Mouse (Mus musculus) hindbrain, embryonic 11.5 days (tissue): ENCODE measurements around the gene Wdr6. TPM values are rescaled to one million over a fixed set of nuclear protein-coding genes. Genes with fewer than 3 reads are reported as not detected.

ENCODE experiments used
- ATAC-seq: fragments of 200-750 bp; cut with Nextera tagmentation; 2 replicates; pipeline ENCODE4 v1.8.0; 2017; ENCODE audit warnings: mild to moderate bottlenecking, moderate TSS enrichment, moderate library complexity; ENCODE audit not compliant: low FRiP score
- DNase-seq: peaks from one replicate; pipeline ENCODE4 v3.0.0-alpha.2; 2015; ENCODE audit warnings: low spot score
- H3K27ac ChIP-seq: fragments of 300-500 bp; sonication (generic); 2 replicates; pipeline ENCODE4 v1.5.1; 2014; ENCODE audit warnings: mild to moderate bottlenecking, low read depth, low read length
- H3K27me3 ChIP-seq: fragments of 300-500 bp; sonication (generic); 2 replicates; pipeline ENCODE4 v1.6.1; 2014; ENCODE audit warnings: mild to moderate bottlenecking, low read length, moderate library complexity, mixed read lengths; ENCODE audit not compliant: control insufficient read depth, insufficient read depth
- H3K36me3 ChIP-seq: fragments of 300-500 bp; sonication (generic); 2 replicates; pipeline ENCODE4 v1.6.1; 2014; ENCODE audit warnings: mild to moderate bottlenecking, low read length, moderate library complexity, mixed read lengths; ENCODE audit not compliant: control insufficient read depth, insufficient read depth
- H3K4me1 ChIP-seq: fragments of 300-500 bp; sonication (generic); replicated peaks from 2 replicates; pipeline ENCODE4 v1.6.1; 2014; ENCODE audit warnings: low read length, mixed read lengths; ENCODE audit not compliant: control insufficient read depth, insufficient read depth
- H3K4me2 ChIP-seq: fragments of 300-500 bp; sonication (generic); replicated peaks from 2 replicates; pipeline ENCODE4 v1.6.1; 2014; ENCODE audit warnings: mild to moderate bottlenecking, low read depth, low read length
- H3K4me3 ChIP-seq: fragments of 300-500 bp; sonication (generic); 2 replicates; pipeline ENCODE4 v1.5.1; 2014; ENCODE audit warnings: low read depth, low read length
- H3K9ac ChIP-seq: fragments of 300-500 bp; sonication (generic); 2 replicates; pipeline ENCODE4 v1.6.1; 2014; ENCODE audit warnings: low read depth, low read length
- H3K9me3 ChIP-seq: fragments of 300-500 bp; sonication (generic); 2 replicates; pipeline ENCODE4 v1.6.1; 2016; ENCODE audit warnings: low read length; ENCODE audit not compliant: control insufficient read depth
- WGBS: fragments of 180-500 bp; shearing (Covaris S2); extraction: QIAGEN DNeasy Blood & Tissue Kit; methylation state at CpG from one replicate; pipeline ENCODE4 v1.1.7; 2014; 5-methylcytosine and 5-hydroxymethylcytosine counted together
- polyA plus RNA-seq: library from polyadenylated mRNA; unstranded; fragments of >200 nt; fragmentation: Nextera tagmentation; extraction: Ambion mirVana; gene quantifications from 2 replicates; pipeline ENCODE4 v1.2.1, GENCODE M21; 2014

Gene Wdr6
- polyA plus RNA-seq, 1 experiment from 2014 or later = 114 TPM

GRCm38 (mm10) chr9:108560227-108560841, 18.2 kb downstream of the Wdr6 start, which contains the start of gene Impdh2:
Gene Impdh2 (plus strand): TSS chr9:108560286.
- ATAC-seq = peak; percentile 99

GRCm38 (mm10) chr9:108559169-108559568, 19.4 kb downstream of the Wdr6 start:
- WGBS = 97% methylated on average over 4 of the region's 4 CpGs
- no peak overlapping the region for H3K4me3 ChIP-seq
- H3K9ac ChIP-seq = no peak overlapping the region
- H3K4me1 ChIP-seq = no peaks in the 10 kb centered on the region
- no peaks in the 10 kb centered on the region for H3K9me3 ChIP-seq
- no peak overlapping the region for H3K4me2 ChIP-seq
- no peak for ATAC-seq
- H3K27ac ChIP-seq = no peak overlapping the region
- DNase-seq = no peak
- H3K36me3 ChIP-seq = peaks cover 27% of the 10 kb centered on the region
- no peaks in the 10 kb centered on the region for H3K27me3 ChIP-seq

More at GRCm38 (mm10) chr9:108560227-108560841, 18.2 kb downstream of the Wdr6 start, which contains the start of gene Impdh2:
- peak within 1 kb of the TSS; percentile 62 for H3K4me2 ChIP-seq
- H3K4me3 ChIP-seq = peak within 1 kb of the TSS; percentile 43
- H3K36me3 ChIP-seq = peaks cover 24% of the 10 kb centered on the region
- no peaks in the 10 kb centered on the region for H3K27me3 ChIP-seq
- peak; percentile 99 for DNase-seq
- WGBS = under 1% methylated on average over 50 of the region's 53 CpGs
- H3K9me3 ChIP-seq = no peaks in the 10 kb centered on the region
- no peaks in the 10 kb centered on the region for H3K4me1 ChIP-seq
- H3K9ac ChIP-seq = peak within 1 kb of the TSS; percentile 68
- peak within 1 kb of the TSS; percentile 54; the same call in 1 of the 2 replicates for H3K27ac ChIP-seq

- Histone ChIP-seq H3K4me2 (no peak overlapping the region), H3K9me3 (no peaks in the 10 kb centered on the region), H3K4me3 (no peak overlapping the region), H3K27me3 (no peaks in the 10 kb centered on the region), H3K4me1 (no peaks in the 10 kb centered on the region), H3K27ac (no peak overlapping the region), H3K36me3 (peaks cover 26% of the 10 kb centered on the region; the same call in 1 of the 2 replicates), H3K9ac (no peak overlapping the region)
- DNase-seq (no peak), ATAC-seq (no peak)
- WGBS = 96% methylated on average over 1 of the region's 1 CpGs
Observed at GRCm38 (mm10) chr9:108546875-108547274, 31.7 kb downstream of the Wdr6 start.

GRCm38 (mm10) chr9:108545986-108546385, 32.6 kb downstream of the Wdr6 start:
- ATAC-seq (no peak), DNase-seq (no peak)
- no peak overlapping the region for H3K4me3 ChIP-seq
- H3K9ac ChIP-seq = no peak overlapping the region
- peaks cover 27% of the 10 kb centered on the region; the same call in 1 of the 2 replicates for H3K36me3 ChIP-seq
- 92% methylated on average over 3 of the region's 3 CpGs for WGBS
- H3K4me1 ChIP-seq = no peaks in the 10 kb centered on the region
- H3K9me3 ChIP-seq = no peaks in the 10 kb centered on the region
- no peak overlapping the region for H3K4me2 ChIP-seq
- H3K27ac ChIP-seq = no peak overlapping the region
- H3K27me3 ChIP-seq = no peaks in the 10 kb centered on the region

- no peak overlapping the region for H3K4me3 ChIP-seq
- H3K27me3 ChIP-seq = no peaks in the 10 kb centered on the region
- H3K4me2 ChIP-seq = no peak overlapping the region
- no peaks in the 10 kb centered on the region for H3K9me3 ChIP-seq
- H3K9ac ChIP-seq = no peak overlapping the region
- H3K4me1 ChIP-seq = no peaks in the 10 kb centered on the region
- no peak overlapping the region for H3K27ac ChIP-seq
- DNase-seq (no peak), ATAC-seq (no peak)
- H3K36me3 ChIP-seq = peaks cover 27% of the 10 kb centered on the region; the same call in 1 of the 2 replicates
Observed at GRCm38 (mm10) chr9:108540846-108541245, 37.7 kb downstream of the Wdr6 start.

GRCm38 (mm10) chr9:108531496-108531895, 47.0 kb downstream of the Wdr6 start:
- WGBS = 98% methylated on average over 1 of the region's 1 CpGs
- Histone ChIP-seq H3K9ac (no peak overlapping the region), H3K4me3 (no peak overlapping the region), H3K27ac (no peak overlapping the region), H3K4me2 (no peak overlapping the region), H3K27me3 (no peaks in the 10 kb centered on the region), H3K4me1 (no peaks in the 10 kb centered on the region), H3K9me3 (no peaks in the 10 kb centered on the region), H3K36me3 (peaks cover 25% of the 10 kb centered on the region)
- no peak for ATAC-seq
- DNase-seq = no peak

GRCm38 (mm10) chr9:108530954-108531353, 47.6 kb downstream of the Wdr6 start:
- no peaks in the 10 kb centered on the region for H3K9me3 ChIP-seq
- no peak overlapping the region for H3K4me2 ChIP-seq
- H3K4me1 ChIP-seq = no peaks in the 10 kb centered on the region
- ATAC-seq (no peak), DNase-seq (no peak)
- H3K27me3 ChIP-seq = no peaks in the 10 kb centered on the region
- no peak overlapping the region for H3K27ac ChIP-seq
- peaks cover 25% of the 10 kb centered on the region for H3K36me3 ChIP-seq
- 94% methylated on average over 1 of the region's 1 CpGs for WGBS
- no peak overlapping the region for H3K4me3 ChIP-seq
- no peak overlapping the region for H3K9ac ChIP-seq

- peaks cover 6% of the 10 kb centered on the region for H3K36me3 ChIP-seq
- WGBS = 85% methylated on average over 3 of the region's 3 CpGs
- no peak for DNase-seq
Observed at GRCm38 (mm10) chr9:108525400-108525799, 53.1 kb downstream of the Wdr6 start.

GRCm38 (mm10) chr9:108523341-108523740, 55.2 kb downstream of the Wdr6 start:
- no peak overlapping the region for H3K27ac ChIP-seq
- H3K9ac ChIP-seq = no peak overlapping the region
- no peaks in the 10 kb centered on the region for H3K27me3 ChIP-seq
- 96% methylated on average over 4 of the region's 4 CpGs for WGBS
- no peak for ATAC-seq
- H3K4me1 ChIP-seq = no peaks in the 10 kb centered on the region; the same call in 1 of the 2 replicates
- DNase-seq = no peak
- H3K9me3 ChIP-seq = no peaks in the 10 kb centered on the region
- no peak overlapping the region for H3K4me3 ChIP-seq
- H3K36me3 ChIP-seq = no peaks in the 10 kb centered on the region
- no peak overlapping the region for H3K4me2 ChIP-seq

More at GRCm38 (mm10) chr9:108525400-108525799, 53.1 kb downstream of the Wdr6 start:
- H3K4me1 ChIP-seq = no peaks in the 10 kb centered on the region
- H3K4me2 ChIP-seq = no peak overlapping the region
- H3K9ac ChIP-seq = no peak overlapping the region
- ATAC-seq = no peak
- no peaks in the 10 kb centered on the region for H3K9me3 ChIP-seq
- no peak overlapping the region for H3K27ac ChIP-seq
- H3K4me3 ChIP-seq = no peak overlapping the region
- H3K27me3 ChIP-seq = no peaks in the 10 kb centered on the region
